Mouse (Mus musculus) forebrain, embryonic 14.5 days (tissue): Measurements from ENCODE around the gene Bag5. TPM values are rescaled to one million over a fixed set of nuclear protein-coding genes. Genes with fewer than 3 reads are reported as not detected.

Experiments
- ATAC-seq: fragments of 200-750 bp; cut with Nextera tagmentation; 2 replicates; pipeline ENCODE4 v1.8.0; 2017; ENCODE audit warnings: mild to moderate bottlenecking, moderate library complexity
- DNase-seq: peaks from one replicate; pipeline ENCODE4 v3.0.0-alpha.2; 2015; ENCODE audit warnings: low spot score
- H3K27ac ChIP-seq: fragments of 300-500 bp; sonication (generic); 2 replicates; pipeline ENCODE4 v1.5.1; 2014; ENCODE audit warnings: low read depth, mild to moderate bottlenecking, control low read depth, low read length, moderate library complexity
- H3K27me3 ChIP-seq: fragments of 300-500 bp; sonication (generic); replicated peaks from 2 replicates; pipeline ENCODE4 v1.6.1; 2014; ENCODE audit warnings: low read length, control low read depth, mixed read lengths; ENCODE audit not compliant: control insufficient read depth, insufficient read depth
- H3K36me3 ChIP-seq: fragments of 300-500 bp; sonication (generic); 2 replicates; pipeline ENCODE4 v1.6.1; 2014; ENCODE audit warnings: low read length, control low read depth; ENCODE audit not compliant: control insufficient read depth, insufficient read depth
- H3K4me1 ChIP-seq: fragments of 300-500 bp; sonication (generic); 2 replicates; pipeline ENCODE4 v1.6.1; 2014; ENCODE audit warnings: antibody characterized with exemption, low read length, control low read depth; ENCODE audit not compliant: control insufficient read depth, insufficient read depth
- H3K4me2 ChIP-seq: fragments of 300-500 bp; sonication (generic); 2 replicates; pipeline ENCODE4 v1.6.1; 2014; ENCODE audit warnings: mild to moderate bottlenecking, control low read depth, low read length
- H3K4me3 ChIP-seq: fragments of 300-500 bp; sonication (generic); 2 replicates; pipeline ENCODE4 v1.5.1; 2014; ENCODE audit warnings: low read depth, low read length, control low read depth
- H3K9ac ChIP-seq: fragments of 300-500 bp; sonication (generic); 2 replicates; pipeline ENCODE4 v1.6.1; 2014; ENCODE audit warnings: mild to moderate bottlenecking, low read length, control low read depth, moderate library complexity
- H3K9me3 ChIP-seq: fragments of 300-500 bp; sonication (generic); replicated peaks from 2 replicates; pipeline ENCODE4 v1.6.1; 2016; ENCODE audit warnings: low read length, control low read depth, mixed read lengths; ENCODE audit not compliant: control insufficient read depth
- WGBS: fragments of 180-500 bp; shearing (Covaris S2); extraction: QIAGEN DNeasy Blood & Tissue Kit; methylation state at CpG from one replicate; pipeline ENCODE4 v1.1.7; 2014; 5-methylcytosine and 5-hydroxymethylcytosine counted together
- polyA plus RNA-seq: library from polyadenylated mRNA; unstranded; fragments of >200 nt; fragmentation: Nextera tagmentation; extraction: Ambion mirVana; gene quantifications from 2 replicates; pipeline ENCODE4 v1.2.1, GENCODE M21; 2014

Bag5 gene
- polyA plus RNA-seq, 1 experiment from 2014 or later = 60.4 TPM

- Histone ChIP-seq H3K4me2 (peak within 1 kb of the TSS; percentile 94), H3K27ac (peak within 1 kb of the TSS; percentile 96)
- ATAC-seq = peak; percentile 93
Measured at GRCm38 (mm10) chr12:111677882-111678669, 35.0 kb downstream of the Bag5 start, which contains the start of gene Trmt61a. TSS of gene Trmt61a (plus strand) at chr12:111678105.

GRCm38 (mm10) chr12:111677421-111677820 lies 35.6 kb downstream of the Bag5 start:
- Histone ChIP-seq H3K9ac (peak overlapping the region; percentile 83), H3K36me3 (peaks cover 11% of the 10 kb centered on the region), H3K4me1 (peaks cover 19% of the 10 kb centered on the region), H3K4me2 (peak overlapping the region; percentile 94), H3K27me3 (no peaks in the 10 kb centered on the region), H3K4me3 (peak overlapping the region; percentile 66), H3K9me3 (no peaks in the 10 kb centered on the region), H3K27ac (peak overlapping the region; percentile 96)
- 11% methylated on average over 5 of the region's 5 CpGs for WGBS
- ATAC-seq (no peak), DNase-seq (no peak)

More at GRCm38 (mm10) chr12:111677882-111678669, 35.0 kb downstream of the Bag5 start, which contains the start of gene Trmt61a:
- Histone ChIP-seq H3K4me3 (peak within 1 kb of the TSS; percentile 66), H3K36me3 (peaks cover 18% of the 10 kb centered on the region), H3K9ac (peak within 1 kb of the TSS; percentile 83), H3K9me3 (no peaks in the 10 kb centered on the region), H3K4me1 (peaks cover 13% of the 10 kb centered on the region), H3K27me3 (no peaks in the 10 kb centered on the region)
- DNase-seq = peak; percentile 97
- under 1% methylated on average over 50 of the region's 51 CpGs for WGBS

- Histone ChIP-seq H3K4me2 (no peak overlapping the region), H3K4me3 (no peak overlapping the region), H3K27ac (no peak overlapping the region)
Measured at GRCm38 (mm10) chr12:111675797-111676580, 37.1 kb downstream of the Bag5 start.

DNA sequence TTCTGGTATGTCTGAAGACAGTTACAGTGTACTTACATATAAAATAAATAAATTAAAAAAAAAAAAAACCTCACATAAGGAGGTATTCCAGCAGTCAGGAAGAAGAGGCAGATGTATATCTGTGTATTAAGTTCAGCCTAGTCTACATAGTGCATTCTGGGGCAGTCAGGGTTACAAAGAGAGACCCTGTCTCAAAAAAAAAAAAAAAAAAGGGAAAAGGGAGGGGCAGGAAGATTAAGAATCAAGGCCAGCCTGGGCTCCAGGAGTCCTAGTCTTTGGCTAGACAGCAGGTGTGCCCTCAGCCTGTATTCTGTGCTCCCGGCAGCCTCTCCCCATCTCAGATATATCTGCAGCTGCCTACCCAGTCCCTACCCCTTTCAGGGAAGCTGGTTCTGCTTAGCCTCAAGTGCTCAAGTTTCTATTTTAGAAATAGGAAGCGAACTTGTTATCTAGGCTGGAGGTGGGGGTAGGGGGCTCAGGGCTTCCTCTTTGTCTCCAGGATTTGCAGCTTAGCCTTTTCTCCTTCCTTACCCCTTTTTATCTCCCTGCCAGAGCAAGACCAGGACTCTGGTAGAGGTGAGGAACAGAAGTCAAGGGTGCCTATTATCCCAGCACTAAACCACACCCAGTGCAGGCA lies 38.1 kb downstream of the Bag5 start:
- no peak overlapping the region for H3K4me3 ChIP-seq
- ATAC-seq = no peak
- peaks cover 26% of the 10 kb centered on the region for H3K4me1 ChIP-seq
- H3K4me2 ChIP-seq = no peak overlapping the region
- H3K27me3 ChIP-seq = no peaks in the 10 kb centered on the region
- H3K9me3 ChIP-seq = no peaks in the 10 kb centered on the region
- DNase-seq = no peak
- 65% methylated on average over 2 of the region's 2 CpGs for WGBS
- no peak overlapping the region for H3K27ac ChIP-seq
- no peak overlapping the region for H3K9ac ChIP-seq
- H3K36me3 ChIP-seq = peaks cover 12% of the 10 kb centered on the region

More at GRCm38 (mm10) chr12:111675797-111676580, 37.1 kb downstream of the Bag5 start:
- H3K27me3 ChIP-seq = no peaks in the 10 kb centered on the region
- H3K9ac ChIP-seq = no peak overlapping the region
- ATAC-seq = no peak
- H3K9me3 ChIP-seq = no peaks in the 10 kb centered on the region
- peaks cover 20% of the 10 kb centered on the region for H3K4me1 ChIP-seq
- 0 out of 2 replicates have a peak, but pooled peaks cover 6% of the 10 kb centered on the region for H3K36me3 ChIP-seq
- DNase-seq = no peak
- 88% methylated on average over 6 of the region's 6 CpGs for WGBS

DNA sequence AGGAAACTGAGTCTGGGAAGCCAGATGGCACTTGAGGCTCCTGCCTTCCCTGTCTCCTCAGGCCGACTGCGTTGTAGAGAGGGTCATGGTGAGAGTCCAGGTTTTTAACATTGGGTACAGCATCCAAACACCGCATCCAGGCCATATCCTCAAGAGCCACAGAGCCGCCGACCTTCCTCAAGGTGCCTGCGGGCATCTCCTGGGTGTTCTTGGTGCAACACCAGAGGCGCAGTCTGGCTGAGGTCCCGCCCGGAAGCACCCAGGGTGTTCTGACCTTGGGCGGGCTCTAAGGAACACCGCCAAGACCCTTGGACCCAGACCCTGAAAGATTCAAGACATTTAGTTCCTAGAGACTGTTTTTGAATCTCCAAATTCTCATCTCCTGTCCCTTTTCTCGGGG lies 40.5 kb downstream of the Bag5 start:
- Histone ChIP-seq H3K9ac (peak overlapping the region; percentile 95), H3K4me3 (peak overlapping the region; percentile 93), H3K9me3 (no peaks in the 10 kb centered on the region), H3K4me2 (peak overlapping the region; percentile 95), H3K27ac (peak overlapping the region; percentile 87), H3K4me1 (peaks cover 31% of the 10 kb centered on the region), H3K27me3 (no peaks in the 10 kb centered on the region), H3K36me3 (peaks cover 29% of the 10 kb centered on the region)
- no peak for DNase-seq
- ATAC-seq = 0 out of 2 replicates have a peak, but pooled peaks have one; percentile 0
- 11% methylated on average over 12 of the region's 12 CpGs for WGBS

DNA sequence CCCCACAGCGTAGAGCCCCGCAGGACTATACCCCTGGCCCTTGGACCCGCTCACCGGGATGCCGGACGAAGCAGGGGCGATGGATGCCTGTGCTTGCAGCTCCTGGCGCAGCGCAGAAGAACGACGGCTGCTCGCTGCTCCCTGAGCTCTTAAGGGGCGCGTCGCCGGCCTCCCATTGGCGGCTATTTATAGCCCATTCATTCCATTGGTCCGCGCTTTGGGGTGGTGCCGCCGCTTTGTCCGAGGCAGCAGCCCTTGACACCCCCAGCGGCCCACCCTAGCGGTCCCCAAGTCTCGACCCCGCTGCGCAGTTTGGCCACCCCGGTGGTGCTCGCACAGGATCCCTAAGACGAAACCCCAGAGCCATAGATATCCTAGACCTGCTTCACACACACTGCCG lies 40.9 kb downstream of the Bag5 start, which contains the start of gene Ckb:
Gene Ckb (minus strand): TSS at position 163 of the 400 bp plus-strand sequence.
- WGBS = under 1% methylated on average over 31 of the region's 31 CpGs
- peak within 1 kb of the TSS; percentile 95 for H3K9ac ChIP-seq

DNA sequence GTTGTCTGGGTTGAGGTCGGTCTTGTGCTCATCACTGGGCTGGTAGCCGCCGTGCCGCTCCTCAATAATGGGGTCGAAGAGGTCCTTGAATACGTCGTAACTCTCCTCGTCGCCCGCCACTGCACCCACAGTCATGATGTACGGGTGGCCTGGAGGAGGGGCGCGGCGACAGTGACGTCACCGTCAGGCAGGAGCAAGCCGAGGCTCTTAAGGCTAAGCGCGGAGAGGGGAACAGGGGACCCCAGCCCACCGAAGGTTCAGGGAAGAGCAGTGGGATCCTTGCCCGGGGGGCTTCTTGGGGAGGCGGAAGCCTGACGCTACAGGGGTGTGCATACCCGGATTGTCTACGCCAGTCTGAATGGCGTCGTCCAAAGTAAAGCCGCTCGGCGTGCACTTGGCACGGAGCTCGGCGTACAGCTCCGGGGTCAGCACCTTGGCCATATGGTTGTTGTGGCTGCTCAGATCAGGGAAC lies 41.6 kb downstream of the Bag5 start:
- no peaks in the 10 kb centered on the region for H3K9me3 ChIP-seq
- H3K4me2 ChIP-seq = peak overlapping the region; percentile 95
- H3K4me3 ChIP-seq = peak overlapping the region; percentile 93
- peaks cover 26% of the 10 kb centered on the region for H3K4me1 ChIP-seq
- peak; percentile 81 for DNase-seq
- H3K27me3 ChIP-seq = no peaks in the 10 kb centered on the region
- H3K36me3 ChIP-seq = peaks cover 35% of the 10 kb centered on the region
- ATAC-seq = peak; percentile 72
- 0% methylated on average over 34 of the region's 34 CpGs for WGBS
- H3K9ac ChIP-seq = peak overlapping the region; percentile 95
- H3K27ac ChIP-seq = peak overlapping the region; percentile 87

More for the DNA sequence above, 40.9 kb downstream of the Bag5 start, which contains the start of gene Ckb:
- peak; percentile 97 for DNase-seq
- Histone ChIP-seq H3K4me2 (peak within 1 kb of the TSS; percentile 95), H3K36me3 (peaks cover 33% of the 10 kb centered on the region), H3K4me1 (peaks cover 27% of the 10 kb centered on the region), H3K27me3 (no peaks in the 10 kb centered on the region), H3K9me3 (no peaks in the 10 kb centered on the region), H3K27ac (peak within 1 kb of the TSS; percentile 87), H3K4me3 (peak within 1 kb of the TSS; percentile 93)
- peak; percentile 89 for ATAC-seq

GRCm38 (mm10) chr12:111670976-111671375 lies 42.1 kb downstream of the Bag5 start:
- Histone ChIP-seq H3K27ac (peak overlapping the region; percentile 87), H3K36me3 (peaks cover 35% of the 10 kb centered on the region), H3K9me3 (no peaks in the 10 kb centered on the region), H3K4me2 (peak overlapping the region; percentile 95), H3K27me3 (no peaks in the 10 kb centered on the region), H3K4me1 (peaks cover 26% of the 10 kb centered on the region), H3K4me3 (peak overlapping the region; percentile 93), H3K9ac (peak overlapping the region; percentile 95)
- 0% methylated on average over 26 of the region's 35 CpGs for WGBS
- DNase-seq = peak; percentile 36
- ATAC-seq = peak; percentile 1; the same call in 1 of the 2 replicates
